Comparison of ENCODE assay signal across 8 mouse cellular contexts in genomic region chr10:27616641-27617415, GRCm38 (mm10). TPM values are rescaled to one million over a fixed set of nuclear protein-coding genes. Genes with fewer than 3 reads are reported as not detected.
A peak's percentile ranks its signal among the peaks of the same experiment; 100 is the strongest.
DNase-seq lines count a peak whose midpoint lies in the region; ATAC-seq and TF ChIP-seq lines count a peak whose summit lies in the region.

No protein-coding gene starts in this region.

- DNase-seq in layer of hippocampus, adult 9-11 months = peak; percentile 3
- DNase-seq in layer of hippocampus, postnatal 14 days (ENCODE audit: low spot score in 2 of 2) = no peak
- DNase-seq in kidney, postnatal 0 days (ENCODE audit: low spot score) = peak; percentile 61
- peak; percentile 16 to 53 for DNase-seq in lung, postnatal 4 days
- peak; percentile 23 for DNase-seq in stomach, postnatal 0 days (ENCODE audit: low spot score)
- no peak for DNase-seq in B cell, adult 2 months

- TF ChIP-seq CTCF in kidney, postnatal 0 days (IDR thresholded peaks at IDR 0.05; ENCODE audit: low read depth) = no peak
- no peak for TF ChIP-seq CTCF in stomach, postnatal 0 days (IDR thresholded peaks at IDR 0.05; ENCODE audit: low read depth)

- H3K9me3 ChIP-seq in embryonic facial prominence, embryonic 15.5 days (replicated peaks) = no peaks in the 10 kb centered on the region
- no peaks in the 10 kb centered on the region for H3K9me3 ChIP-seq in heart, embryonic 15.5 days (replicated peaks)
- H3K9me3 ChIP-seq in kidney, postnatal 0 days (replicated peaks; ENCODE audit: low read length) = no peaks in the 10 kb centered on the region
- no peaks in the 10 kb centered on the region for H3K9me3 ChIP-seq in stomach, postnatal 0 days (ENCODE audit: control insufficient read depth, low read length)

- peak overlapping the region; percentile 49 for H3K4me3 ChIP-seq in embryonic facial prominence, embryonic 15.5 days (replicated peaks)
- peak overlapping the region; percentile 50 for H3K4me3 ChIP-seq in heart, embryonic 15.5 days
- H3K4me3 ChIP-seq in kidney, postnatal 0 days (replicated peaks; ENCODE audit: low read depth, low read length) = peak overlapping the region; percentile 42
- H3K4me3 ChIP-seq in stomach, postnatal 0 days (ENCODE audit: low read depth, low read length) = peak overlapping the region; percentile 45

- H3K36me3 ChIP-seq in embryonic facial prominence, embryonic 15.5 days = no peaks in the 10 kb centered on the region
- H3K36me3 ChIP-seq in heart, embryonic 15.5 days = no peaks in the 10 kb centered on the region
- H3K36me3 ChIP-seq in kidney, postnatal 0 days (ENCODE audit: insufficient read depth, low read length) = no peaks in the 10 kb centered on the region
- H3K36me3 ChIP-seq in stomach, postnatal 0 days (ENCODE audit: control insufficient read depth, insufficient read depth, low read length) = no peaks in the 10 kb centered on the region

- TF ChIP-seq EP300 in stomach, postnatal 0 days (optimal IDR thresholded peaks at IDR 0.05) = no peak

- 6% methylated on average over 18 of the region's 18 CpGs for WGBS in embryonic facial prominence, embryonic 15.5 days
- WGBS in heart, embryonic 15.5 days = 12% methylated on average over 18 of the region's 18 CpGs
- WGBS in kidney, postnatal 0 days = 8% methylated on average over 18 of the region's 18 CpGs
- 12% methylated on average over 18 of the region's 18 CpGs for WGBS in stomach, postnatal 0 days

- H3K4me2 ChIP-seq in embryonic facial prominence, embryonic 15.5 days (replicated peaks) = peak overlapping the region; percentile 49
- H3K4me2 ChIP-seq in heart, embryonic 15.5 days = peak overlapping the region; percentile 79
- H3K4me2 ChIP-seq in kidney, postnatal 0 days (ENCODE audit: low read length) = peak overlapping the region; percentile 67
- peak overlapping the region; percentile 58 for H3K4me2 ChIP-seq in stomach, postnatal 0 days (replicated peaks; ENCODE audit: low read depth)

- peak overlapping the region; percentile 33 for H3K9ac ChIP-seq in embryonic facial prominence, embryonic 15.5 days
- H3K9ac ChIP-seq in heart, embryonic 15.5 days = peak overlapping the region; percentile 50
- H3K9ac ChIP-seq in kidney, postnatal 0 days (ENCODE audit: low read depth, low read length) = peak overlapping the region; percentile 54
- H3K9ac ChIP-seq in stomach, postnatal 0 days (ENCODE audit: low read length) = peak overlapping the region; percentile 64

- ATAC-seq in embryonic facial prominence, embryonic 15.5 days (ENCODE audit: insufficient number of reproducible peaks, low FRiP score, low TSS enrichment, low read depth) = peak; percentile 75
- ATAC-seq in heart, embryonic 15.5 days (replicated peaks; ENCODE audit: insufficient number of reproducible peaks, insufficient read depth, low FRiP score, low read depth) = peak; percentile 64
- ATAC-seq in kidney, postnatal 0 days (replicated peaks; ENCODE audit: low FRiP score, low read depth) = peak; percentile 72
- ATAC-seq in stomach, postnatal 0 days (ENCODE audit: low FRiP score, low TSS enrichment) = no peak

- peaks cover 8% of the 10 kb centered on the region; the same call in 1 of the 2 replicates for H3K4me1 ChIP-seq in embryonic facial prominence, embryonic 15.5 days
- peaks cover 11% of the 10 kb centered on the region for H3K4me1 ChIP-seq in heart, embryonic 15.5 days (replicated peaks)
- H3K4me1 ChIP-seq in kidney, postnatal 0 days (replicated peaks; ENCODE audit: insufficient read depth, low read length) = no peaks in the 10 kb centered on the region
- no peaks in the 10 kb centered on the region for H3K4me1 ChIP-seq in stomach, postnatal 0 days (replicated peaks; ENCODE audit: control insufficient read depth, insufficient read depth)

- no peaks in the 10 kb centered on the region for H3K27me3 ChIP-seq in embryonic facial prominence, embryonic 15.5 days
- H3K27me3 ChIP-seq in heart, embryonic 15.5 days = no peaks in the 10 kb centered on the region
- H3K27me3 ChIP-seq in kidney, postnatal 0 days (ENCODE audit: insufficient read depth, low read length) = no peaks in the 10 kb centered on the region
- H3K27me3 ChIP-seq in stomach, postnatal 0 days (ENCODE audit: control insufficient read depth, insufficient read depth, low read length) = no peaks in the 10 kb centered on the region

- peak overlapping the region; percentile 78 for H3K27ac ChIP-seq in embryonic facial prominence, embryonic 15.5 days (replicated peaks)
- H3K27ac ChIP-seq in heart, embryonic 15.5 days = peak overlapping the region; percentile 73
- peak overlapping the region; percentile 73 for H3K27ac ChIP-seq in kidney, postnatal 0 days
- H3K27ac ChIP-seq in stomach, postnatal 0 days (replicated peaks) = peak overlapping the region; percentile 78

RNA-seq across cellular contexts. Expression of gene Lama2, which starts 2.7 kb away (rescaled TPM):
- total RNA-seq in layer of hippocampus, postnatal 14 days (2021) = 10 to 100 TPM; 14.3 to 14.4 TPM
- 22.8 and 30.2 TPM in 2 replicates for polyA plus RNA-seq in embryonic facial prominence, embryonic 15.5 days (2015; fragmentation: Nextera tagmentation; extraction: Ambion mirVana)
- 18.0 and 19.3 TPM in 2 replicates for polyA plus RNA-seq in heart, embryonic 15.5 days (2015; fragmentation: Nextera tagmentation; extraction: Ambion mirVana)
- 16.2 and 16.8 TPM in 2 replicates for polyA plus RNA-seq in kidney, postnatal 0 days (2015; fragmentation: Nextera tagmentation; extraction: Ambion mirVana)
- polyA plus RNA-seq in stomach, postnatal 0 days (2015; fragmentation: Nextera tagmentation; extraction: Ambion mirVana) = 12.8 and 14.1 TPM in 2 replicates

Comparison
In these comparisons a context has a peak if more than half of its experiments do, and no peak if none do; other contexts are left out.
1. DNase-seq: peak in layer of hippocampus, adult 9-11 months (single experiment), kidney, postnatal 0 days (single experiment), lung, postnatal 4 days (2 of 2) and stomach, postnatal 0 days (single experiment); none in layer of hippocampus, postnatal 14 days (0 of 2) and B cell, adult 2 months (0 of 2).
2. Peak in every context shown above with its lines, with median percentiles within 50 percentile points of each other: H3K27ac ChIP-seq, H3K4me2 ChIP-seq, H3K4me3 ChIP-seq and H3K9ac ChIP-seq.